Mouse (Mus musculus) heart, postnatal 14 days (tissue): Measurements from ENCODE around the gene Armh3. TPM values are rescaled to one million over a fixed set of nuclear protein-coding genes. Genes with fewer than 3 reads are reported as not detected.
A peak's percentile ranks its signal among the peaks of the same experiment; 100 is the strongest.

Experiments
- DNase-seq, 2 experiments: peaks; one replicate each; pipeline ENCODE4 v3.0.0; 2021 to 2022
- intact Hi-C: fragments of 180-260 bp; cut with DNase I; formaldehyde crosslinking; loops from one replicate; pipeline ENCODE4 v1.15.1; 2025
- total RNA-seq, 2 experiments: library from RNA; stranded (reverse); gene quantifications; 2 replicates each; pipeline ENCODE4 v1.2.3; 2021

The Armh3 gene
- total RNA-seq, 2 experiments from 2014 or later = 12.9 to 16.5 TPM

GRCm38 (mm10) chr19:45802702-45803101 lies 195.6 kb downstream of the Armh3 start:
- intact Hi-C loops = no loop called here
- DNase-seq = no peak

DNA sequence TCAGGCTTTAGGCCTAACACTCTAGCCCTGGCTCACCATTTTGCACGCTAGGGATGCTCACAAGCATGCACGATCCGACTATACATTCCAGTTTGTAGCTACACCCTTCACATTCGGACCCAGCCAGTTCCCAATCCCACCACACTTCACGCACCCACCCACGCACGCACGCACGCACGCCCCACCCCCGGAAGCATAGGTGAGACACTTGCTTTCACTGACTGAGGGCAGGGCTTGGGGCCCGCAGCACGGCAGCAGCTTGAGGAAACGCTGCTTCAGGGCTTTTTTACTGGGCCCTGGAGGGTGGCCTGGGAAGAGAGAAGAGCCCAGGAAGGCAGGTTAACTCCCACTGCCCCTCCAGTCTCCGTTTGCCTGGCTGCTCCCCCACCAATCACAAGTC lies 201.4 kb downstream of the Armh3 start:
- no peak for DNase-seq
- intact Hi-C loops = no loop called here

GRCm38 (mm10) chr19:45796061-45796556 lies 202.2 kb downstream of the Armh3 start:
- DNase-seq = no peak
- intact Hi-C loops = no loop called here

- intact Hi-C loops = no loop called here
- DNase-seq = no peak
Measured at GRCm38 (mm10) chr19:45795406-45795944, 202.8 kb downstream of the Armh3 start.

DNA sequence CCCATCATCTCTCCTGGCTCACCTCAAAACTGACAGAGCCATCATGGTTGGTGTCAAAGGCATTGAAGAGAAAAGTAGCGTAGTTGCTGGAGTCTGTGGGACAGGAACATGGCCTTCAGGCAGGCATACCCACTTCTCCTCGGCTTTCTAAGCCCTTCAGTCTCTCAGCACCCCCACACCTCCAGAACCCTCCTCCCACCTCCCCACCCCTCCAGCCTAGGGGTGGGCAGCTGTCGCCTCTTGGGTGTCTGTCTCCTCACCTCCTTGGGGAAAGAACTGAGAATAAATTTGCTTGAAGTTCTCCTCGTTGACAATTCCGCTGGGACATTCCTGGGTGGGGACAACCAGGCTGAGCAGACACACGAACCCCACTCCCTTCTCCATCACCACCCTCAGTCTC lies 203.6 kb downstream of the Armh3 start:
- intact Hi-C loops = no loop called here
- no peak for DNase-seq

DNA sequence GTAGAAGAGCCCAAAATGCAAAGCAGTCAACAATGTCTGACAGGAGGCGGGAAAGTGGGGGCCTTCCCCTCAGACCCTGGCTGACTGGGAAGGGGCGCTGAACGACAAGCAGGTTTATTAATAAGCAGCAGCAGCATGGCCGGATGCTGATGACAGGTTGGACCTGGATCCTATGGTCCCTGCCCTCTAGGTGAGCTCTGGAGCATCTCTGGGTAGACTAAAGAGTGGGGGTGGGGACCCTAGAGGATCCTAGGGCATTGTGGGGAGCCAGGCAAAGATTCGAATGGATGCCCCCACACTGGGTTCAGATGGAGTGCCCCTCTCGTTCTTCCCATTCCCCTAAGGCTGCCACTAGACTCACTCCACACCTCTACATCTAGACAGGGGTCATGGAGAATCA lies 205.9 kb downstream of the Armh3 start:
- intact Hi-C loops = no loop called here
- DNase-seq = no peak

- intact Hi-C loops = no loop called here
- no peak for DNase-seq
Measured at GRCm38 (mm10) chr19:45789888-45790874, 208.1 kb downstream of the Armh3 start.

DNA sequence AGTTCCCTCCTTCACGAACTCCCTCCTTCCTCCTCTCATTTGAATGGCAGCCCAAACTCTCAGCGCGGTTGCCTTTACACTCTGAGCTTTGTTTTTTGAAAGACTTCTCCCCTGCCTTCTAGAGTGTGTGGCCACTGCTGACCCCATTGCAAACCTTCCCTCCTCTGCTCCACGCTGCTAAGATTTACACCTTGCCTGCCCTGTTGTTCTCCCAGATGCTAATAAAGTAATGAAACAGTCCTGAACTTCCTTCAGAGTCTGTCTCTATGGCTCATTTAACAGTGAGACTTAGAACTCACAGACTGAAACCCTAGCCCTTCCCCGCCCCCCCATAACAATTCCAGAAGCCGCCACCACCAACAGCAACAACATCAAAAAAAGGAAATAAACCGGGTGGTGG lies 208.9 kb downstream of the Armh3 start:
- intact Hi-C loops = no loop called here
- DNase-seq = no peak

DNA sequence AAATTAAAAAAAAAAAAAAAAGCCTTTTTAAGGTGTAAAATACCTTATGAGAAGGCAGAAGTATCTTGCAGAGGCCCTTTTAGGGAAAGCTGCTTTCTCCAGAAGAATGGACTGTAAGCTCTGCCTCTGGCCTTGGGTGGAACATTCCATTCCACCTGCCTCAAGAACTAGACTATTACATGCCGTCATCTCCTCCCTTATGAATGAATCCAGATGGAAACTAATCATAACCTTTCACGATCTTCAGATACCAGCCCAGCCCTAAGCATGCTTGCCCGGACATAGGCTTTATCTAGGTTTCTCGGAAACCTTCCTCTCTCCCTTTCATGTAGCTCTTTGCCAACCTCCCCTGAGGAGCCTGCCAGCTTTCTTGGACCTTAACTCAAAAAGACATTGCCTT lies 210.0 kb downstream of the Armh3 start:
- DNase-seq = no peak

DNA sequence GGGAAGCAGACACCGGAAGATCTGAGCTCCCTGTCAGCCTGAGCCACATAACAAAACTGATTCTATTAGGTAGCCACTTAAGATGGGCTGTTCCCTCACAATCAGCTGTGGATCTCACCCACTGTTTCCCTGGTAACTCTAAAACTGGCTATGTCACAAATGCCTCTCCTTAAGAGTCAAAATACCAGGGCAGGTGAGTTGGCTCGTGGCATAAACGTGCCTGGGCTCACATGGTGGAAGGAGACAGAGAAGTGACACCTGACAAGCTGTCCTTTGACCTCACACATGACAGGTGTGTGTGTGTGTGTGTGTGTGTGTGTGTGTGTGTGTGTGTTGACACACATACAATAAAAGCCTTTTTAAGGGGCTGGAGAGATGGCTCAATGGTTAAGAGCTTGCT lies 210.8 kb downstream of the Armh3 start:
- intact Hi-C loops = no loop called here
- no peak for DNase-seq

More for the DNA sequence above, 210.0 kb downstream of the Armh3 start:
- intact Hi-C loops = no loop called here

DNA sequence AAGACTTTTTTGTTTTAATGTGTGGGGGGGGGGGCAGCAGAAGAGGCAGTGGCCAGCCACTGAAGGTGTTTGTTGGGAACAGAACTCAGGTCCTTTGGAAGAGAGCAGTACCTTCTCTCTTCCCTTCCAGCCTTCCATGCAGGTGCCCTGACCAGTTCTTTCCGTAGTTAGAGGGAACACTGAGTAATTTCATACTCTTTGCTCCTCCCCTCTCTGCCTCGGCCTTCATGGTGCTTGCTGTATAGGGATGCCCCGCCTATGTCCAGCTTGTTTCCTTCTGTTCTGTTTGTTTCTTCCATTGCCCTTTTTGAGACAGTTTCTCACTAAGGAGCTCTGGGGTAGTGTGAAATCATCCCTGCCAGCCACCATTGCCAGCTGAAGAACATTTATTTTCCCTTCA lies 212.8 kb downstream of the Armh3 start:
- intact Hi-C loops = no loop called here
- DNase-seq = no peak

GRCm38 (mm10) chr19:45783933-45784576 lies 214.2 kb downstream of the Armh3 start:
- intact Hi-C loops = loop anchor here (2.0 kb wide), 1 partner anchor 35 kb away; the partner anchor contains the start of gene Npm3
- DNase-seq = no peak

DNA sequence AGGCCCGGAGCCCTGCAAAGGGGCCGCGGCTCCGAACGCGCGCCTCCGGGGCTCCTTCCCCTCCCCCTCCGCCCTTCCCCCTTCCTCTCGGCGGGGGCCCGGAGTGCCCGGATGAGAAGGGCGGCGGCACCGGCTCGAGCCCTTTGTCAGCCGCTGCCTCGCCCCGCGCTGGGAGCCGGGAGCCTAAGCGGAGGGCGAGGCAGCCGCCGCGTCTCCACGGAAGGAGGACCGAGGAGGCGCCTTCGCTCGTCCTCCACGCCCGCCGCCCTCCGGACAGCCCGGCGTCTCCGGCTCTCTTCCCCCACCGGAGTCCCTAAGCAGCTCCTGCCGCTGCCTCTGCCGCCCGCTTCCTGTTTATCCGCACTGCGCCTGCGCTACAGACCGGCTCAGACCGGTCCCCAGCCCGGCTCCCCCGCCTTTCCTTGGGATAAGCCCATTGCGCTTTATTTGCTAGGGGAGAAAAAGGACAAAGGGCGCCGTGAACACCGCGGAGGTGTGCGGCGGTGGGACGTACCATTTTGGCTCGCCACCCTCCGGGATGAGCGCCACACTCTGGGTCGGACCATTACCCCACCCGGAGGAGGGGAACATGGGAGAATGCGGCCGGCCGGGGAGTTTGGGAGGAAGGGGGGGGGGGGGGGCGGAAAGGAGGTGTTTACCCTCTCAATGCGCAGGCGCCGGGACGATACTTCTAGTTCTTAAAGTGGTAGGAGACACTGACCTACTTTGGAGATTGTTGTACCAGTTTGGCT lies 214.9 kb downstream of the Armh3 start, which contains the start of gene Mgea5:
Gene Mgea5, minus strand, starts transcription at position 657 of the 752 bp plus-strand sequence.
- intact Hi-C loops = loop anchor here (2.0 kb wide), 1 partner anchor 35 kb away; the partner anchor contains the start of gene Npm3

DNA sequence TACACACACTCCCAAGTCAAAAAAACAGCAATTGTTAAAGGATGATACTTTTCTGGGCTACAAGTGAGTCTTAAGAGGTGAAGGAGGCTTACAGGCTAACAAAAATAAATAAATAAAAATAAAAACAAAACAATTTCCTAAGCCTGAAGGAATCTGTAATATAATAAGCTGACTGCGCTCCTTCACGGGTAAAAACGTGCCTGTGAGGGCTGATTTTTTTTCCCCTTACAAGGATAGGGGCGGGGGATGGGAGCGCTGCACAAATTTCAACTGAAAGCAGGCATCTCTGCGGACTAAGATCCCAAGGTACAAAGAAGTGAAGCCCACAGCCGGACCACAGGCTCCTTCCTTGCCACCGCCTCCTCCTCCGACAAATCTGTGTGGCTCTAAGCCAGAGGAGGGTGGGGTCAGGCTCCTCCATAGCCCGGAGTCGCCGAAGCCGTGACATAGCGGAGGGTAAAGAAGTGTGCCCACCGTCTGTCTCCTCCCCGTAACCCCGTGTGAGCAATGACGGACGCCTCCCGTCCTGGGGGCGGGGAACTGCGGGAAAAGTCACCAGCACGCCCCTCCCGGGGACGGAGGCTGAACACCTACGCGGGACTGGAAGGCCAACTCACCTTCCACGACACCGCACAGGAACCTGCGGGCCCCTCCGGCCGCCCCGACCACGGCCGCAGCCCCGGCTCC lies 215.8 kb downstream of the Armh3 start:
- intact Hi-C loops = loop anchor here (2.0 kb wide), 1 partner anchor 34 kb away; the partner anchor contains the start of gene Npm3
- DNase-seq = peak; percentile 71 to 81

More for the DNA sequence above, 214.9 kb downstream of the Armh3 start, which contains the start of gene Mgea5:
- DNase-seq = peak; percentile 97 to 98

GRCm38 (mm10) chr19:45781676-45782075 lies 216.6 kb downstream of the Armh3 start:
- no peak for DNase-seq
- intact Hi-C loops = loop anchor here (2.0 kb wide), 1 partner anchor 33 kb away; the partner anchor contains the start of gene Npm3

- DNase-seq = no peak
- intact Hi-C loops = no loop called here
Measured at GRCm38 (mm10) chr19:45780350-45780915, 217.9 kb downstream of the Armh3 start.

- no peak for DNase-seq
- intact Hi-C loops = no loop called here
Measured at GRCm38 (mm10) chr19:45775486-45775885, 222.8 kb downstream of the Armh3 start.

DNA sequence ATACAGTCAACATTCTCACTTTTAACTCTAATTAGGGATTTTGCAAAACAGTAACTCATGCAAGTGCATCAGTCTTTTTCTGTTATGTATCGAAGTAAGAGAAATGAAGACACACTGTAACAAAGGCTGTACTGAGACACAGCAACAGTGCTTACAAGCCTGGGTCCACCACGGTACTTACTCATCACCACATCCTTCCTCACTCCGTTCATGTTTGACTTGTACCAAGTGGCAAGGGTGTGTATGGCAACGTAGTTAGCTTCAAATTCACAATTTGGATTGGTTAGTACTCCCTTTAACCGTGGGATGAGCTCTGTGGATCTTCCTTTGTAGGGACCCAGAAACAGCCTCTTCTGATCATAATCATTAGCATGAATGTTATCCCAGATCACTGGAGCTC lies 226.8 kb downstream of the Armh3 start:
- intact Hi-C loops = no loop called here
- DNase-seq = no peak
